Mouse (Mus musculus) midbrain, embryonic 14.5 days (tissue): Measurements from ENCODE around the gene P2rx3. TPM values are rescaled to one million over a fixed set of nuclear protein-coding genes. Genes with fewer than 3 reads are reported as not detected.

Experiments
- ATAC-seq: fragments of 200-750 bp; cut with Nextera tagmentation; 2 replicates; pipeline ENCODE4 v1.8.0; 2017; ENCODE audit warnings: moderate number of reproducible peaks, moderate library complexity; ENCODE audit not compliant: low FRiP score, low TSS enrichment
- DNase-seq: peaks from one replicate; pipeline ENCODE4 v3.0.0-alpha.2; 2015
- H3K27ac ChIP-seq: fragments of 300-500 bp; sonication (generic); replicated peaks from 2 replicates; pipeline ENCODE4 v1.5.1; 2014; ENCODE audit warnings: mild to moderate bottlenecking, low read depth, low read length, moderate library complexity
- H3K27me3 ChIP-seq: fragments of 300-500 bp; sonication (generic); 2 replicates; pipeline ENCODE4 v1.6.1; 2014; ENCODE audit warnings: low read length, control low read depth, mixed read lengths; ENCODE audit not compliant: control insufficient read depth, insufficient read depth
- H3K36me3 ChIP-seq: fragments of 300-500 bp; sonication (generic); 2 replicates; pipeline ENCODE4 v1.6.1; 2014; ENCODE audit warnings: low read length, control low read depth; ENCODE audit not compliant: control insufficient read depth, insufficient read depth
- H3K4me1 ChIP-seq: fragments of 300-500 bp; sonication (generic); 2 replicates; pipeline ENCODE4 v1.6.1; 2014; ENCODE audit warnings: mild to moderate bottlenecking, antibody characterized with exemption, low read length, control low read depth; ENCODE audit not compliant: control insufficient read depth, insufficient read depth
- H3K4me2 ChIP-seq: fragments of 300-500 bp; sonication (generic); 2 replicates; pipeline ENCODE4 v1.6.1; 2014; ENCODE audit warnings: mild to moderate bottlenecking, low read length, moderate library complexity
- H3K4me3 ChIP-seq: fragments of 300-500 bp; sonication (generic); replicated peaks from 2 replicates; pipeline ENCODE4 v1.5.1; 2014; ENCODE audit warnings: low read depth, low read length
- H3K9ac ChIP-seq: fragments of 300-500 bp; sonication (generic); replicated peaks from 2 replicates; pipeline ENCODE4 v1.6.1; 2014; ENCODE audit warnings: mild to moderate bottlenecking, low read length, moderate library complexity
- H3K9me3 ChIP-seq: fragments of 300-500 bp; sonication (generic); 2 replicates; pipeline ENCODE4 v1.6.1; 2016; ENCODE audit warnings: low read length, control low read depth, mixed read lengths; ENCODE audit not compliant: control insufficient read depth
- WGBS: fragments of 180-500 bp; shearing (Covaris S2); extraction: QIAGEN DNeasy Blood & Tissue Kit; methylation state at CpG from one replicate; pipeline ENCODE4 v1.1.7; 2014; 5-methylcytosine and 5-hydroxymethylcytosine counted together
- polyA plus RNA-seq: library from polyadenylated mRNA; unstranded; fragments of >200 nt; fragmentation: Nextera tagmentation; extraction: Ambion mirVana; gene quantifications from 2 replicates; pipeline ENCODE4 v1.2.1, GENCODE M21; 2014

P2rx3 gene
- polyA plus RNA-seq, 1 experiment from 2014 or later: 0.91 TPM

- no peak overlapping the region for H3K27ac ChIP-seq
- no peaks in the 10 kb centered on the region for H3K4me1 ChIP-seq
- DNase-seq (no peak), ATAC-seq (no peak)
- no peaks in the 10 kb centered on the region for H3K9me3 ChIP-seq
- WGBS: 82% methylated on average over 9 of the region's 9 CpGs
- H3K27me3 ChIP-seq: no peaks in the 10 kb centered on the region
- H3K9ac ChIP-seq: no peak overlapping the region
- H3K4me2 ChIP-seq: no peak overlapping the region
- no peak overlapping the region for H3K4me3 ChIP-seq
- H3K36me3 ChIP-seq: no peaks in the 10 kb centered on the region
Observed at GRCm38 (mm10) chr2:85011906-85012604, 25.2 kb downstream of the P2rx3 start.

GRCm38 (mm10) chr2:85009212-85009611 is 28.1 kb downstream of the P2rx3 start:
- Histone ChIP-seq H3K9me3 (no peaks in the 10 kb centered on the region), H3K36me3 (no peaks in the 10 kb centered on the region), H3K4me2 (no peak overlapping the region), H3K27me3 (no peaks in the 10 kb centered on the region), H3K4me3 (no peak overlapping the region), H3K27ac (no peak overlapping the region), H3K4me1 (no peaks in the 10 kb centered on the region), H3K9ac (no peak overlapping the region)
- WGBS: 85% methylated on average over 2 of the region's 2 CpGs
- ATAC-seq (no peak), DNase-seq (no peak)

GRCm38 (mm10) chr2:85007729-85008128 is 29.5 kb downstream of the P2rx3 start:
- ATAC-seq: no peak

GRCm38 (mm10) chr2:85006600-85006999 is 30.7 kb downstream of the P2rx3 start:
- ATAC-seq (no peak), DNase-seq (no peak)
- WGBS: 82% methylated on average over 7 of the region's 7 CpGs
- H3K4me1 ChIP-seq: no peaks in the 10 kb centered on the region
- H3K4me3 ChIP-seq: no peak overlapping the region
- no peaks in the 10 kb centered on the region for H3K36me3 ChIP-seq
- no peak overlapping the region for H3K4me2 ChIP-seq
- no peaks in the 10 kb centered on the region for H3K9me3 ChIP-seq
- no peaks in the 10 kb centered on the region for H3K27me3 ChIP-seq
- H3K27ac ChIP-seq: no peak overlapping the region
- H3K9ac ChIP-seq: no peak overlapping the region

More at GRCm38 (mm10) chr2:85007729-85008128, 29.5 kb downstream of the P2rx3 start:
- no peak overlapping the region for H3K9ac ChIP-seq
- H3K36me3 ChIP-seq: no peaks in the 10 kb centered on the region
- no peaks in the 10 kb centered on the region for H3K4me1 ChIP-seq
- H3K4me2 ChIP-seq: no peak overlapping the region
- no peaks in the 10 kb centered on the region for H3K9me3 ChIP-seq
- no peaks in the 10 kb centered on the region for H3K27me3 ChIP-seq
- H3K4me3 ChIP-seq: no peak overlapping the region
- DNase-seq: peak; percentile 66
- H3K27ac ChIP-seq: no peak overlapping the region
- 25% methylated on average over 4 of the region's 4 CpGs for WGBS

- H3K27me3 ChIP-seq: no peaks in the 10 kb centered on the region
- H3K9me3 ChIP-seq: no peaks in the 10 kb centered on the region
- DNase-seq: no peak
- H3K4me2 ChIP-seq: no peak overlapping the region
- H3K9ac ChIP-seq: no peak overlapping the region
- no peaks in the 10 kb centered on the region for H3K36me3 ChIP-seq
- no peak for ATAC-seq
- no peak overlapping the region for H3K4me3 ChIP-seq
- H3K4me1 ChIP-seq: no peaks in the 10 kb centered on the region
- WGBS: 86% methylated on average over 4 of the region's 4 CpGs
- no peak overlapping the region for H3K27ac ChIP-seq
Observed at GRCm38 (mm10) chr2:85004341-85004740, 32.9 kb downstream of the P2rx3 start.

GRCm38 (mm10) chr2:85002575-85002974 is 34.7 kb downstream of the P2rx3 start:
- 88% methylated on average over 8 of the region's 8 CpGs for WGBS
- ATAC-seq: no peak

GRCm38 (mm10) chr2:85001497-85001896 is 35.8 kb downstream of the P2rx3 start:
- Histone ChIP-seq H3K27me3 (no peaks in the 10 kb centered on the region), H3K36me3 (no peaks in the 10 kb centered on the region), H3K4me3 (no peak overlapping the region), H3K4me1 (no peaks in the 10 kb centered on the region), H3K9me3 (no peaks in the 10 kb centered on the region), H3K4me2 (no peak overlapping the region), H3K27ac (no peak overlapping the region), H3K9ac (no peak overlapping the region)
- ATAC-seq (no peak), DNase-seq (no peak)
- WGBS: 71% methylated on average over 13 of the region's 13 CpGs

More at GRCm38 (mm10) chr2:85002575-85002974, 34.7 kb downstream of the P2rx3 start:
- Histone ChIP-seq H3K27me3 (no peaks in the 10 kb centered on the region), H3K27ac (no peak overlapping the region), H3K4me3 (no peak overlapping the region), H3K9ac (no peak overlapping the region), H3K4me2 (no peak overlapping the region), H3K4me1 (no peaks in the 10 kb centered on the region), H3K9me3 (no peaks in the 10 kb centered on the region), H3K36me3 (no peaks in the 10 kb centered on the region)
- DNase-seq: no peak

- Histone ChIP-seq H3K27ac (no peak overlapping the region), H3K9me3 (no peaks in the 10 kb centered on the region), H3K4me2 (no peak overlapping the region), H3K4me3 (no peak overlapping the region), H3K9ac (no peak overlapping the region), H3K27me3 (no peaks in the 10 kb centered on the region), H3K4me1 (no peaks in the 10 kb centered on the region), H3K36me3 (no peaks in the 10 kb centered on the region)
- ATAC-seq (no peak), DNase-seq (no peak)
- 87% methylated on average over 3 of the region's 3 CpGs for WGBS
Observed at GRCm38 (mm10) chr2:84999486-85000181, 37.6 kb downstream of the P2rx3 start.

GRCm38 (mm10) chr2:84996376-84996775 is 40.9 kb downstream of the P2rx3 start:
- Histone ChIP-seq H3K27me3 (no peaks in the 10 kb centered on the region), H3K4me2 (no peak overlapping the region), H3K9me3 (no peaks in the 10 kb centered on the region), H3K4me1 (no peaks in the 10 kb centered on the region), H3K36me3 (no peaks in the 10 kb centered on the region), H3K9ac (no peak overlapping the region), H3K4me3 (no peak overlapping the region), H3K27ac (no peak overlapping the region)
- WGBS: 97% methylated on average over 2 of the region's 2 CpGs
- no peak for ATAC-seq
- no peak for DNase-seq
